25 mouse cellular contexts compared by ENCODE assay signal in the genomic region with DNA sequence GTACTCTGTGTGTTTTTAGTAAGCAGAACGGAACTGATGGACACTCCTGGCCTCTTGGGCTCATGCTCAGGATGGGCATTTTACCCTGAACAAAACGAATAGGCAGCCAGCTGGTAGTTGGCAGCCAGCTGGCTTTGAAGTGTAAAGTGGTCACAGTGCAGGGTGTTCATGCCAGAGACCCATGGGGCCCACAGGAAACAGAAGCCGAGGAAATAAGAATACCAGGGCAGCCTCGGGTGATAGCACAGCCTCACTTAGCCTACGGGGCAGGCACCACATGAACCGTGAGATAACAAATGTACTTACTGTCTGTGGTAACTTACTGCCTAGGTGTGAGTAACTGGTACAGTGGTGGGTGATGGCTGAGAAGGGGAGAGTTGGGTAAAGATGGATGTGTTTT. TPM values are rescaled to one million over a fixed set of nuclear protein-coding genes. Genes with fewer than 3 reads are reported as not detected.
A peak's percentile ranks its signal among the peaks of the same experiment; 100 is the strongest.
DNase-seq lines count a peak whose midpoint lies in the region; ATAC-seq and TF ChIP-seq lines count a peak whose summit lies in the region.
"Had no signal": no experiment of that assay in that cellular context is flagged by ENCODE, and none has a peak within 500 bp of the region (broad histone marks: within the 10 kb centered on the region; RNA-seq: fewer than 3 reads in every experiment).

No protein-coding gene starts in this region.

- H3K27ac ChIP-seq in limb, embryonic 11.5 days (replicated peaks; ENCODE audit: low read depth, low read length) = no peak overlapping the region
- H3K27ac ChIP-seq in limb, embryonic 10.5 days = no peak overlapping the region
- H3K27ac ChIP-seq in liver, postnatal 0 days (ENCODE audit: low read depth) = no peak overlapping the region
- H3K27ac ChIP-seq: heart, adult 2 months; hindbrain, embryonic 14.5 days had no signal

- no peak overlapping the region for H3K4me3 ChIP-seq in limb, embryonic 11.5 days (ENCODE audit: low read depth, low read length)
- H3K4me3 ChIP-seq in limb, embryonic 10.5 days = no peak overlapping the region
- H3K4me3 ChIP-seq in liver, postnatal 0 days (ENCODE audit: low read depth, low read length) = no peak overlapping the region
- H3K4me3 ChIP-seq: heart, adult 2 months had no signal

- H3K27me3 ChIP-seq in limb, embryonic 11.5 days (ENCODE audit: control insufficient read depth, insufficient read depth, low read length) = no peaks in the 10 kb centered on the region
- H3K27me3 ChIP-seq in limb, embryonic 10.5 days (ENCODE audit: low read depth, poor library complexity, severe bottlenecking) = no peaks in the 10 kb centered on the region
- H3K27me3 ChIP-seq in liver, postnatal 0 days (ENCODE audit: insufficient read depth, low read length) = no peaks in the 10 kb centered on the region
- H3K27me3 ChIP-seq: CH12.LX, Patski had no signal

- H3K9me3 ChIP-seq in limb, embryonic 11.5 days (ENCODE audit: control insufficient read depth, low read length) = no peaks in the 10 kb centered on the region
- H3K9me3 ChIP-seq in limb, embryonic 10.5 days (replicated peaks) = no peaks in the 10 kb centered on the region
- H3K9me3 ChIP-seq in liver, postnatal 0 days (ENCODE audit: low read length) = no peaks in the 10 kb centered on the region
- H3K9me3 ChIP-seq: G1E had no signal

- no peak for ATAC-seq in limb, embryonic 11.5 days (ENCODE audit: insufficient number of reproducible peaks, low FRiP score, low TSS enrichment, low read depth)
- peak; percentile 54; the same call in 1 of the 2 replicates for ATAC-seq in common myeloid progenitor, adult 5-6 weeks (replicated peaks; ENCODE audit: low read depth, poor library complexity, severe bottlenecking)
- ATAC-seq in megakaryocyte-erythroid progenitor cell, adult 5-6 weeks (replicated peaks; ENCODE audit: low FRiP score, low TSS enrichment, poor library complexity, severe bottlenecking) = 0 out of 2 replicates have a peak, but pooled peaks have one; percentile 34
- ATAC-seq in liver, postnatal 0 days = no peak
- ATAC-seq: forebrain, embryonic 14.5 days; forebrain, postnatal 0 days; intestine, postnatal 0 days; Patski had no signal

- TF ChIP-seq EP300 in liver, postnatal 0 days (IDR thresholded peaks at IDR 0.05; ENCODE audit: low read depth) = no peak

- no peak for TF ChIP-seq CTCF in liver, postnatal 0 days (IDR thresholded peaks at IDR 0.05; ENCODE audit: low read depth)

- no peaks in the 10 kb centered on the region for H3K4me1 ChIP-seq in limb, embryonic 11.5 days (ENCODE audit: control insufficient read depth, insufficient read depth, low read length)
- no peaks in the 10 kb centered on the region; the same call in 1 of the 2 replicates for H3K4me1 ChIP-seq in limb, embryonic 10.5 days
- no peaks in the 10 kb centered on the region for H3K4me1 ChIP-seq in liver, postnatal 0 days (ENCODE audit: insufficient read depth)

- no peak overlapping the region for H3K9ac ChIP-seq in limb, embryonic 11.5 days (ENCODE audit: low read length)
- no peak overlapping the region for H3K9ac ChIP-seq in liver, postnatal 0 days (replicated peaks)
- H3K9ac ChIP-seq: forebrain, postnatal 0 days; hindbrain, embryonic 14.5 days had no signal

- 73% methylated on average over 6 of the region's 6 CpGs for WGBS in limb, embryonic 11.5 days
- 82% methylated on average over 6 of the region's 6 CpGs for WGBS in limb, embryonic 10.5 days
- 41% methylated on average over 6 of the region's 6 CpGs for WGBS in liver, postnatal 0 days (ENCODE audit: insufficient replicate concordance)

- no peak overlapping the region for H3K4me2 ChIP-seq in limb, embryonic 11.5 days (ENCODE audit: low read depth, severe bottlenecking)
- no peak overlapping the region for H3K4me2 ChIP-seq in liver, postnatal 0 days (ENCODE audit: low read depth, low read length)
- H3K4me2 ChIP-seq: heart, embryonic 11.5 days; hindbrain, embryonic 14.5 days had no signal

- no peaks in the 10 kb centered on the region for H3K36me3 ChIP-seq in limb, embryonic 11.5 days (ENCODE audit: control insufficient read depth, insufficient read depth, low read length)
- no peaks in the 10 kb centered on the region for H3K36me3 ChIP-seq in limb, embryonic 10.5 days
- no peaks in the 10 kb centered on the region for H3K36me3 ChIP-seq in liver, postnatal 0 days (replicated peaks; ENCODE audit: insufficient read depth, low read length)
- H3K36me3 ChIP-seq: G1E had no signal

- peak; percentile 39 to 40 for DNase-seq in cerebellum, postnatal 14 days
- DNase-seq in cerebellum, adult 9-11 months = no peak
- DNase-seq in limb, embryonic 11.5 days (ENCODE audit: low spot score) = peak; percentile 6
- DNase-seq in limb, embryonic 10.5 days (ENCODE audit: low spot score) = no peak
- DNase-seq in kidney, adult 11 months = no peak
- no peak for DNase-seq in liver, postnatal 0 days
- DNase-seq: adrenal gland, postnatal 10 days; adrenal gland, postnatal 36 days; B cell, adult 2 months; cerebellum, adult 11 months; cerebellum, adult 8-10 months; cerebellum, postnatal 36 days; forebrain, postnatal 0 days; gastrocnemius, postnatal 25 days; heart, adult 2 months had no signal

RNA-seq across cellular contexts. Expression of a gene that starts 35.2 kb away (rescaled TPM):
- 0.09 and 0.21 TPM in 2 replicates for polyA plus RNA-seq in limb, embryonic 11.5 days (2014; fragmentation: Nextera tagmentation; extraction: Ambion mirVana)
- polyA plus RNA-seq in limb, embryonic 10.5 days (2016; fragmentation: Nextera tagmentation; extraction: Ambion mirVana) = 0.15 and 0.18 TPM in 2 replicates
- total RNA-seq in common myeloid progenitor, adult 5-6 weeks (2017) = 0.96 and 1.5 TPM in 2 replicates
- total RNA-seq in megakaryocyte-erythroid progenitor cell, adult 5-6 weeks (2014; fragmentation: Nextera tagmentation) = not detected in 2 replicates
- 0.23 TPM in 1 of 2 replicates, not detected in the other for total RNA-seq in megakaryocyte-erythroid progenitor cell, adult 5-6 weeks (2017)
- 0.08 and 0.14 TPM in 2 replicates for polyA plus RNA-seq in liver, postnatal 0 days (2015; fragmentation: Nextera tagmentation; extraction: Ambion mirVana)
- total RNA-seq: G1E had no signal
- polyA plus RNA-seq: G1E had no signal

RNA-seq across cellular contexts. Expression of a gene that starts 47.8 kb away (rescaled TPM):
- polyA plus RNA-seq in limb, embryonic 11.5 days (2014; fragmentation: Nextera tagmentation; extraction: Ambion mirVana) = 150 and 154 TPM in 2 replicates
- 174 TPM in 2 replicates for polyA plus RNA-seq in limb, embryonic 10.5 days (2016; fragmentation: Nextera tagmentation; extraction: Ambion mirVana)
- 3.2 TPM in 1 of 2 replicates, not detected in the other for total RNA-seq in common myeloid progenitor, adult 5-6 weeks (2017)
- not detected in 2 replicates for total RNA-seq in megakaryocyte-erythroid progenitor cell, adult 5-6 weeks (2014; fragmentation: Nextera tagmentation)
- not detected in 2 replicates for total RNA-seq in megakaryocyte-erythroid progenitor cell, adult 5-6 weeks (2017)
- 3.6 and 6.0 TPM in 2 replicates for polyA plus RNA-seq in liver, postnatal 0 days (2015; fragmentation: Nextera tagmentation; extraction: Ambion mirVana)
- total RNA-seq: CH12.LX; G1E; gastrocnemius, adult 8-10 months; gastrocnemius, postnatal 25 days had no signal
- polyA plus RNA-seq: G1E had no signal

Comparison
In these comparisons a context has a peak if more than half of its experiments do, and no peak if none do; other contexts are left out.
1. DNase-seq: peak in cerebellum, postnatal 14 days (2 of 2) and limb, embryonic 11.5 days (single experiment); none in cerebellum, adult 9-11 months (single experiment), limb, embryonic 10.5 days (single experiment), kidney, adult 11 months (single experiment) and liver, postnatal 0 days (single experiment).
2. ATAC-seq: peak in common myeloid progenitor, adult 5-6 weeks (single experiment) and megakaryocyte-erythroid progenitor cell, adult 5-6 weeks (single experiment); none in limb, embryonic 11.5 days (single experiment) and liver, postnatal 0 days (single experiment).
3. RNA of a gene that starts 47.8 kb away (polyA plus RNA-seq): 174 TPM in limb, embryonic 10.5 days and 150 to 154 TPM in limb, embryonic 11.5 days; 3.6 to 6.0 TPM in liver, postnatal 0 days; every median in the first group is over 10 times any median in the second.